Mouse (Mus musculus): ENCODE results near the gene Erc1.

- TF ChIP-seq POLR2A (IDR thresholded peaks at IDR 0.05; ENCODE audit: low read depth, low read length) (no peak), CTCF (IDR thresholded peaks at IDR 0.05; ENCODE audit: extremely low read depth, insufficient read length, insufficient replicate concordance, low read depth, low read length) (no peak)
Observed at GRCm38 (mm10) chr6:119674811-119675209, 173.2 kb downstream of the Erc1 start.

Measured in small intestine, adult 2 months (tissue).